Mouse (Mus musculus): ENCODE data around the gene Pbx1.

DNA sequence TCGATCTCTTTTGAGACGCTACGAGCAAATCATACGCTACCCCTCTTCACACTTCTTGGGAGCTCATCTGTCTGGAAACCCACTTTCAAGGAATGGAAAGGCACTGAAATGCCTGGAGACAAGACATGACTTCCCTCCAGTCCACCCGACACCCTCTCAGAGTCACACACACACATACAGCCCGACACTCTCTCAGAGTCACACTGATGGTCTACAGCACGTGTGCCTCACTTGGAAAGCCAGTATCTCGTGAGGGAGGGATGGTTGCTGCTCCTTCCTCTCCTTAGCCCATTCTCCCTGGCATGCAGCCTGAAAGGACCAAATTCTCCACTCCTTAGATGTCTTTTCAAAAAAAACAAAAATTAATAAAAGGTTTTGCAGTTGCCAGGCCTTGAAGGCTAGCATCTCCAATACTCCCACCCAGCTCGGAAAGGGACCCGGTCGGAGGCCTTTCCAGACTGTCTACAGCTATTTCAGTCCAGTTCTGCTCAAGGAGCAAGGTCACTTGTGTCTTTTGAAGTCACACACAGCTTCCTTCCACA, 8.6 kb downstream of the Pbx1 start:
- TF ChIP-seq CTCF (IDR thresholded peaks at IDR 0.05; ENCODE audit: low read depth, low read length) (no peak), POLR2A (IDR thresholded peaks at IDR 0.05; ENCODE audit: extremely low read depth, insufficient read depth, low read length) (no peak)
